Mouse (Mus musculus) testis, adult 2 months (tissue): ENCODE measurements around the gene BC005624. TPM values are rescaled to one million over a fixed set of nuclear protein-coding genes. Genes with fewer than 3 reads are reported as not detected.
"Not testable (repeated sequence)": the region's sequence is repeated elsewhere in the genome, so short reads cannot be mapped to it uniquely, and the experiment has no call there.

Experiments used
- H3K27ac ChIP-seq: fragments of 200-500 bp; 2 replicates; pipeline ENCODE4 v1.5.1; 2012; ENCODE audit warnings: low read depth, low read length; ENCODE audit not compliant: control insufficient read depth, insufficient read depth
- H3K27me3 ChIP-seq: fragments of 200-500 bp; 2 replicates; pipeline ENCODE4 v1.6.1; 2012; ENCODE audit warnings: mild to moderate bottlenecking, low read length, moderate library complexity; ENCODE audit not compliant: control insufficient read depth, insufficient read depth
- H3K36me3 ChIP-seq: fragments of 200-500 bp; 2 replicates; pipeline ENCODE4 v1.6.1; 2012; ENCODE audit warnings: mild to moderate bottlenecking, low read length; ENCODE audit not compliant: control insufficient read depth, insufficient read depth
- H3K4me1 ChIP-seq: fragments of 200-500 bp; 2 replicates; pipeline ENCODE4 v1.6.1; 2012; ENCODE audit warnings: low read length; ENCODE audit not compliant: control insufficient read depth, insufficient read depth
- H3K4me3 ChIP-seq: fragments of 200-500 bp; 2 replicates; pipeline ENCODE4 v1.5.1; 2012; ENCODE audit warnings: low read depth, mild to moderate bottlenecking, low read length, moderate library complexity, mixed read lengths; ENCODE audit not compliant: control insufficient read depth
- CTCF ChIP-seq: fragments of 200-500 bp; IDR thresholded peaks from 2 replicates; pipeline ENCODE4 v1.5.1; 2012; ENCODE audit warnings: low read depth, mild to moderate bottlenecking, inconsistent platforms, low read length, moderate library complexity; ENCODE audit not compliant: control insufficient read depth, insufficient read depth, insufficient replicate concordance
- POLR2A ChIP-seq: fragments of 200-500 bp; IDR thresholded peaks from 2 replicates; pipeline ENCODE4 v1.6.1; 2012; ENCODE audit warnings: low read depth, mild to moderate bottlenecking, inconsistent platforms, low read length, moderate library complexity; ENCODE audit not compliant: control insufficient read depth
- polyA plus RNA-seq: library from polyadenylated mRNA; depleted of rRNA; stranded (reverse); fragments of >200 nt; gene quantifications from 2 replicates; pipeline ENCODE4 v1.2.3, GENCODE M21; 2012

The BC005624 gene
- polyA plus RNA-seq, 1 experiment = 23.7 TPM

- Histone ChIP-seq H3K4me1 (no peaks in the 10 kb centered on the region), H3K4me3 (no peak overlapping the region), H3K36me3 (no peaks in the 10 kb centered on the region), H3K27ac (no peak overlapping the region), H3K27me3 (no peaks in the 10 kb centered on the region)
- TF ChIP-seq POLR2A = no peak
- TF ChIP-seq CTCF = no peak
Measured at GRCm38 (mm10) chr2:30936808-30937207, 45.2 kb downstream of the BC005624 start.

GRCm38 (mm10) chr2:30933917-30934450 is 48.0 kb downstream of the BC005624 start:
- Histone ChIP-seq H3K4me1 (peaks cover 6% of the 10 kb centered on the region), H3K27ac (no peak overlapping the region), H3K4me3 (no peak overlapping the region), H3K27me3 (no peaks in the 10 kb centered on the region), H3K36me3 (no peaks in the 10 kb centered on the region)
- peak; percentile 84; the same call in 1 of the 2 replicates for TF ChIP-seq CTCF
- no peak for TF ChIP-seq POLR2A

GRCm38 (mm10) chr2:30933032-30933431 is 49.0 kb downstream of the BC005624 start:
- no peak overlapping the region for H3K27ac ChIP-seq
- no peaks in the 10 kb centered on the region for H3K27me3 ChIP-seq
- peaks cover 6% of the 10 kb centered on the region for H3K4me1 ChIP-seq
- no peak overlapping the region for H3K4me3 ChIP-seq
- H3K36me3 ChIP-seq = no peaks in the 10 kb centered on the region
- TF ChIP-seq POLR2A = no peak
- TF ChIP-seq CTCF = no peak

- Histone ChIP-seq H3K36me3 (no peaks in the 10 kb centered on the region), H3K27me3 (no peaks in the 10 kb centered on the region), H3K27ac (no peak overlapping the region), H3K4me1 (peaks cover 6% of the 10 kb centered on the region), H3K4me3 (no peak overlapping the region)
- TF ChIP-seq POLR2A = no peak
- TF ChIP-seq CTCF = no peak
Measured at GRCm38 (mm10) chr2:30931922-30932321, 50.1 kb downstream of the BC005624 start.

GRCm38 (mm10) chr2:30930846-30931245 is 51.2 kb downstream of the BC005624 start:
- H3K36me3 ChIP-seq, H3K4me1 ChIP-seq, H3K27ac ChIP-seq, H3K27me3 ChIP-seq, H3K4me3 ChIP-seq: not testable (repeated sequence)

- Histone ChIP-seq H3K4me3 (peak within 1 kb of the TSS; percentile 37), H3K27ac (no peak within 1 kb of the TSS)
Measured at GRCm38 (mm10) chr2:30929483-30930045, 52.4 kb downstream of the BC005624 start, which contains the start of gene Ptges. Ptges (minus strand) TSS chr2:30929863.

GRCm38 (mm10) chr2:30928893-30929482 is 53.0 kb downstream of the BC005624 start:
- Histone ChIP-seq H3K27ac (no peak overlapping the region), H3K4me1 (peaks cover 6% of the 10 kb centered on the region), H3K4me3 (peak overlapping the region; percentile 1), H3K36me3 (no peaks in the 10 kb centered on the region), H3K27me3 (no peaks in the 10 kb centered on the region)
- TF ChIP-seq CTCF (no peak), POLR2A (no peak)

More at GRCm38 (mm10) chr2:30929483-30930045, 52.4 kb downstream of the BC005624 start, which contains the start of gene Ptges:
- H3K27me3 ChIP-seq = no peaks in the 10 kb centered on the region
- H3K36me3 ChIP-seq = no peaks in the 10 kb centered on the region
- no peak for TF ChIP-seq POLR2A
- TF ChIP-seq CTCF = peak; percentile 30; the same call in 1 of the 2 replicates
- peaks cover 6% of the 10 kb centered on the region for H3K4me1 ChIP-seq
